Mouse (Mus musculus): ENCODE results near the gene Ermp1. TPM values are rescaled to one million over a fixed set of nuclear protein-coding genes. Genes with fewer than 3 reads are reported as not detected.

Gene Ermp1
- total RNA-seq, 2 experiments from 2014 or later: 6.8 to 8.8 TPM

DNA sequence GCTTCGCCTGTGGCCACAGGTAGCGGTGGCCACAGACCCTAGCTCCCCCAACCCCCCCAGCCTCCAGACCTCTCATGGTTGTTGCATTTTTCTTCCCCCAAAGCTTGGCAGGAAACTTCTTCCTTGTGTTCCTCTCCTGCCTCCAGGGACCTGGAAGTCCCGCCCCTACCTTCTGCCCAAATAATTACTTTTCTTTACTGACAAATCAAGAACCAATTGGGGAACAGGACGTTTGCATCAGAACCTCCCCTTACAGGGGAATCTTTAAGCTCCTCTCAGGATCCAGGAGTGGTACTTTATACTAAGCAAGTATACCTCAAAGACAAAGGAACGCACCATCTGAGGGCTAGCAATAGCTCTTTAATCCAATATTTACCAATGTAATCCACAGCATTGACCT is 16.7 kb upstream of the Ermp1 start:
- no peak for DNase-seq
- intact Hi-C loops (cut with DNase I; ENCODE audit: low total_unique reads): no loop called here

DNA sequence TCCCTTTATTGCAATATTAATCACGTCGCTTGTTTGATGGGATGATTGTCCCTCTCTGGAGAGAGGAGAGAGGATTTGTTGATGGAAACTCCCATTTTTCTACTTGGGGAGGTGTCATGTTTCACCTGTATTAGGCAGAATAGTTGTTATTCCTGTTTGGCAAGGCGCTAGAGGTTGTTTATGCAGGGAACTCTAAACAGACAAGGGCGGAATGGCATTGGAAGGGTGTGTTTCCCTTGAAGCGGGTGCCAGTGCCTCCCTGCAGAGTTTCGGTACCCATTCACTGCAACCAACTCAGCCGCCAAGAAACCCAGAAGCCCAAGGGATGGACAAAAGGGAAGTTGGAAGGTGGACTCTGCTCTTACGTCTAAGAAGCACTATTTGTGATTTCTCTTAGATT is 15.6 kb upstream of the Ermp1 start:
- DNase-seq: no peak
- intact Hi-C loops (cut with DNase I; ENCODE audit: low total_unique reads): no loop called here

DNA sequence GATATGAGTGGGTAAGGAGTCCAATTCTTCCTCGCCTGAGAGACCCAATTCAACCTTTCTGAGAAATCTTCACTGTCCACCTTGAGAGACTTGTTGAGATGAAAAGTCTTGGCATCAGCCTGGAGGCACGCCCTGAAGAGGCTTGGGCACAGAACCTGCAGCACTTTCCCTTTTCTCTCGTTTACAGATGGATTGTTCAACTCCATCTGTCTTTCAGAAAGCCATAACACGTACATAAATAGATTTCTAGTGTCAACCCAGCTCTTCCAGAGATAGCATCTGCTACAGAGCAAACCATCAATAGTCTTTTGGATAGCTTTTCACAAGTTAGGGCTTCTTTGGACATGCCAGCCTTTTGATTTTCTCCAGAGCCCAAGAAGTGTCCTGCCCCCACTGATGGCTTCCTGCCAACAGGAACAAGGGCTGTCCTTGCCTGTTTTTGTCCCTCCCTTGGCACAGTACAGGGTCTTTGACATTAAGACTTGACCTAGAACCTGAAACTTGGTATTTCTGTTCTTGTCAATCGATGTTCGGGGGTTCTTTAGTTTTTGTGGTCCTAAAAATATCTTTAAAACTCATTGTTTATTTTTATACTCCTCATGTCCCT is 13.9 kb upstream of the Ermp1 start:
- intact Hi-C loops (cut with DNase I; ENCODE audit: low total_unique reads): no loop called here
- no peak for DNase-seq

DNA sequence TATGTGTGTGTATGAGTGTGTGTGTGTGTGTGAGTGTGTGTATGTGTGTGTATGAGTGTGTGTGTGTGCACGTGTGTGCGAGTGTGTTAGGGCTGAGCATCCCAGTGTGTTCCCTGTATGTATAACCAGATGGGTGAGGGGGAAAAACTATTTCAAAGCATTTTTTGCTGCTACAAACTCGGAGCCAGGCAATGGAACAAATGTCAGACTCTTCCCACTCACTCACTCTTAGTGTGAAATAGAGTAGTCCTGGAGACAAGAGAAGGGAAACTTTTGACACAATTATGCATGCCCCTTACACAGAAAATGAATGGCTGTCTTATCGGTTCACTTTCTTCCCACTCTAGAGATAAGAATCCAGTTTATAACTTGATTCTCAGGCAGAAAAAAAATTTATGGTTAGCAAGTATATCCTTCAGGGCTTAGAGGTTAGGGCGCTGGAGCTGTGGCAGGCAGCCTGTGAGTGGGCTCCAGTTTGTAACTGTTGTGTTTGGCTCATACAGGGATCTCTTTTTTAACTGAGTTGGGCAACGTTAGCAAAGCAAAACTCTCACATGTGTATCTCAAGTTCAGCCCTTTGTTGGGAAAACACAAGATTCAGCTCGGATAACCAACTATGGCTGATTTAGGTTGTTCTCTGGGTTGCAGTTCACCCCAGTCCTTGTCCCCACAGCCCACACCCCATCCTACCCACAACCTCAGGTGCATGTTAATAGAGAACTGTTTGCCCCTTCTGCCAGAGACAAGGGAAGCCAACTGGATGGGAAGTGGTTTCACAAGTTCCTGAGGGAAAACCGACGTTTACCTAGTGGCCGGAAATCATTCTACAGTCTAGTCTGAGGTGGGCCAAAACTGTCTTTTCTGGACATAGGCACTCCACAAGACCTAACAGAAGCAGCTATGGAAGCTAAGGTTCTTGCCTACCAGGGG is 12.9 kb upstream of the Ermp1 start:
- no peak for DNase-seq
- intact Hi-C loops (cut with DNase I; ENCODE audit: low total_unique reads): no loop called here

DNA sequence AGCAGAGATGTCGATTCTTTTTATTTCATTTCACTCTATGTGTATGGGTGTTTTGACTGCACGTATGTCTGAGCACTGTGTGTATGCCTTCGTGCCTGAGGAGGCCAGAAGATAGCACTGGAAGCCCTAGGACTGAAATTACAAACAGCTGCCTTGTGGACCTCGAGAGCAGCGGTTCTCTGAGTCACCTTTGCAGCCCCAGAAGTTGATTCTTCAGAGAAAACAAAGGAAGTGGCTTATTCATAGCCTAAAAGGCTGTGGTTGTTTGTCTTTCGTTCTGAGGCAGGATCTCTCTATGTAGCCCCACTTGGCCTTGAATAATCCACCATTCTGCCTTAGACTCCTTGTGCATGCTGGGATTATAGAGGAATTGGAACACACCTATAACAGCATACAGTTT is 11.5 kb upstream of the Ermp1 start:
- DNase-seq: no peak
- intact Hi-C loops (cut with DNase I; ENCODE audit: low total_unique reads): no loop called here

DNA sequence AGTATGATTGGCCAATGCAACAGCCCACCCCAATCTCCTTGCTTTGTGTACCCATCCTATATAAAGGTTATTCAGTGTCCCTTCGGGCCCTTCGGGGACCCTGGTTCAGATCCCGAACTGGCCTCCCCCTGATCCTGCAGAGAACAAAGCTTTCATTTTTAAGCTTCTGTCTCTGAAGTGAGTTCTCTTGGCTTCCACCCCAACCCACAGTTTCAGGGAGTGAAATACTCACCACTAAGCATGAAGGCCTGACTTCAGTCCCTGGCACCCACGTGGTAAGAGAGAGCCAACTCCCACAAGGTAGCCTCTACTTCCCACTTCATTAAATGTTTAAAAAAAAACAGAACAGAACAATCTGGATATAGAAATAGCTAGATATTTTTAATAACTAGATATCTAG is 10.6 kb upstream of the Ermp1 start:
- intact Hi-C loops (cut with DNase I; ENCODE audit: low total_unique reads): no loop called here
- no peak for DNase-seq

DNA sequence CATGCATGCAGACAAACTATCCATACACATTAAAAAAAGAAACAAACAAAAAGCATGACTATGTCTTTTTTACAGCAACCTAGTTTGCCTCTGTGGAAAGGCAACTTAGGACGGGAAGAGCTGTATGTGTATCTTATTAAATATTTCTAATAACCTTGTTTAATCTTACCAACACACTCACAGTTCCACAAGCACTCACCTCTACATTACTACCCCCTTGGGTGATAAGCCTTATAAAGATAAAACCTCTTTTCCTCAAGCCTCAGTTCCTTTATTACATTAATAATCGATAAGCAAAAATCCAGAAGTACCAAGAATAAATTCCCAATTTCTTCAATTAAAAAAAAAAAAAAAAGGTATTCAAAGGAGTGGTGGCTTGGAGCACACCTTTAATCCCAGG is 9.3 kb upstream of the Ermp1 start:
- no peak for DNase-seq
- intact Hi-C loops (cut with DNase I; ENCODE audit: low total_unique reads): no loop called here

DNA sequence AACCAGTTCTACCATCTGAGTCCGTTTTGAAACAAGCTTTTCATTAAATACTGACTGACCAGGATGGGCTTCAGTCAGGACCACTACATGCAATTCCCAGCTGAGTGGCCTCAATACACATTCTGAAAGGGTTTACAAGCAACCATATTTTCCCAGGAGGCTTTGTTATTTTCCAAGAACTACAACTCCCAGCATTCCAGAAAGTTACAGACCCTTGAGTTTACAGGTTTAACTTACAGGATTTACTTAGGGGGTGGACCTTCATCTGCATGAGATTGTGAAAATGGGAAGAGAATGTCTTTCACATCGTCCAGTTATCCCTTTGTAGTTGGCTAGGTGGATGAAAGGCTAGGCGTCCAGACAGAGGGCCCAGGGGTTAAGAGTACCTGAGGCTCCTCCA is 8.8 kb upstream of the Ermp1 start:
- intact Hi-C loops (cut with DNase I; ENCODE audit: low total_unique reads): no loop called here
- DNase-seq: no peak

DNA sequence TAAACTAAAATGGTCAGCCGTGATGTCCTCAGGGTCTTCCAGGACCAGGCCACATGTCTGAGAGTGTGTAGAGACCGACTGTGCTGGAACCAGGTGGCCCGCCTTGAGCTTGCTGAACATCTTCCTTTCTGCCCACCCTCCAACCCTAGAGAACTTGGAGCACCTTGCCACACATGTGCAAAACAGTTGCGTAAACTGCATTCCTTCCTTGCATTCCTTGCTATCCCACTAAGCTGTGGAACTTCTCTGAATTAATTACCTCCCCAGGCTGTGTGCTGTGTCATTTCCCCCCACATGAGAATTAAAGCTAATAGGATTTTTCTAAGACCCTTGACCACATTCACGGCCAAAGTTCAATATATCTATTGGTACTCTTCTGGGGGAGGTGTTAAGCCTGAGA is 8.4 kb upstream of the Ermp1 start:
- DNase-seq: no peak
- intact Hi-C loops (cut with DNase I; ENCODE audit: low total_unique reads): no loop called here

DNA sequence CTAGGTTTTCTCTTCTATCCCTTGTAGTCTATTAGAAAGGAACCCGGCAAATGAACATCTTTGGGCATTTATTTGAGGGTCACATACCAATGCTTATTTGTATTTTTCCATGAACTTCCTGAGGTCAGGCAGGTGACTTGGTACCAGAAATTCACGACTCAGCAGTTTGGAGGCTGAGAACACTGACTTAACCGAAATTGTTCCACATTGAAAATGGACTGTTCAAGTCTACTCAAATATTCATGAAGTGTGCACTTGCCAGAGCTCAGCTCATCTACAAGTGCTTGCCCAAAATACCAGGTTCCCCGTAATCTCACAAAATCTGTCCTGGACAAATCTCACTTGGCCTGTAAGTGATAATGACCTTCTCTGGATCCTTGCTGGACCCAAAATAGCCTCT is 7.8 kb upstream of the Ermp1 start:
- no peak for DNase-seq
- intact Hi-C loops (cut with DNase I; ENCODE audit: low total_unique reads): no loop called here

DNA sequence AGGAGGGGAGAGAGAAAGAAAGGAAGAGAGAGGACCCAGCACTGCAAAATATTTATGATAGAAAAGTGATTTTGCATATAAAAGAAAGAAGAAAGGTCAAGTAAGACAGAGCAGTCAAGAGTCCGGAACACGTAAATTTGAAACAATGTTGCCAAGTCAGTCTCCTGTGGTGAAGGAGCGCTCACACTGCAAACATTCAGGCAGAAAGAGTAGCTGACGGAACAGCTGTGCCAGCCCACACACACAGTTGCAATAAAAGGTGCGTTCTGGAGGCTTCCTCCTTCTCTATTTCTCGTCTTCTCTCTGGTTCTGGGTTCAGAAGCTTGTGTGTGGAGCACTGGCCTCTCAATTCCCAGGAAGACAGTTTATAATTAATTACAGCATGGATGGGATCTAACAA is 6.9 kb upstream of the Ermp1 start:
- no peak for DNase-seq
- intact Hi-C loops (cut with DNase I; ENCODE audit: low total_unique reads): no loop called here

DNA sequence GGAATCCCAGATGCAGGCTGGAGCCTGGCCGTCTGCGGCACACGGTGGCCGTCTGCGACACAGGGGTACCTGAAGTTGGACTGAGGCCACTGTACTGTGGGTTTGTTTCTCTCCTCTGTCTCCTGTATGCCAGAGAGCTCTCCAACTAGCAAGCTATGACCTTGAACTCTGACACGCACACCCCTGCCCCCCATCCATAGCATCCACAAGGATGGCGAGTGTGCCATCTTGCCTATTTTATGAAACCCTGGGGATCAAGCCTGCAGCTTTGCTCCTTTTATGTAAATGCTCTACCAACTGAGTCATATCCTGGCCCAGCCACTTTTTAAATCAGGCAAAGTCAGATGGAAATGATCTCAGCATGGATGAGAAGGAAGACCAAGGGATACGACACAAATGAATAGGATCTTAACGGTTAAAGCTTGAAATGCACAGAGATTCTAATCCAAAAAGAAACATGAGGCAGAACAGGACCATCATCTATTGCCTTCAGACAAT is 5.6 kb upstream of the Ermp1 start:
- intact Hi-C loops (cut with DNase I; ENCODE audit: low total_unique reads): no loop called here
- DNase-seq: no peak

DNA sequence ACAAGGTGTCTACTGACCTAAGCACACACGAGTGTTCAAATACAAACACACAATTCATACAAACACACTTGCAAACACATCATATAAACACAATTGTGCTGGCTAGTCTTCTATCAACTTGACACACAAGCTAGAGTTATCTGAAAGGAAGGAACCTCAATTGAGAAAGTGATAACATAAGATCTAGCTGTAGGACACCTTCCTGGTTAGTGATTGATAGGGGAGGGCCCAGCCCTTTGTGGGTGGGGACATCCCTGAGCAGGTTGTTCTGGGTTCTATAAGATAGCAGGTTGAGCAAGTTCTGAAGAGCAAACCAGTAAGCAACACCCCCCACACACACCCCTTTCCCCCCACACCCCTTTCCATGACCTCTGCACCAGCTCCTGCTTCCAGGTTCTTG is 1.5 kb upstream of the Ermp1 start:
- intact Hi-C loops (cut with DNase I; ENCODE audit: low total_unique reads): no loop called here
- no peak for DNase-seq

DNA sequence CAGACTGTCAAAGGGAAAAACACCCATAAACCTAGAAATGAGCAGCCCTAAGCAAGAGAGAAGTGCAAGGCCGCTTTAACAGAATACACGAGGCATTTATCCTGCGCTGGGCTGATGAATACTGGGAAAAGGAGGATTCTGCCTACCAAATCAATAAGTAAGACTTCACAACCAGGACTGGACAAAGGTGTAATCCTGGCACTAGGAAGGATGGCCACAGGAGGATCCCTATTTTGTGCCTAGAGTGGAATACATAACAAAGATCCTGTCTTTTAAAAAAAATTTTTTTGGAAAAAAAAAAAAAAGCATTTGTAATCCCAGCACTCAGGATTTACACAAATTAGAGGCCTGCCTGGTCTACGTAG is 317 bp upstream of the Ermp1 start:
- intact Hi-C loops (cut with DNase I; ENCODE audit: low total_unique reads): no loop called here
- no peak for DNase-seq

DNA sequence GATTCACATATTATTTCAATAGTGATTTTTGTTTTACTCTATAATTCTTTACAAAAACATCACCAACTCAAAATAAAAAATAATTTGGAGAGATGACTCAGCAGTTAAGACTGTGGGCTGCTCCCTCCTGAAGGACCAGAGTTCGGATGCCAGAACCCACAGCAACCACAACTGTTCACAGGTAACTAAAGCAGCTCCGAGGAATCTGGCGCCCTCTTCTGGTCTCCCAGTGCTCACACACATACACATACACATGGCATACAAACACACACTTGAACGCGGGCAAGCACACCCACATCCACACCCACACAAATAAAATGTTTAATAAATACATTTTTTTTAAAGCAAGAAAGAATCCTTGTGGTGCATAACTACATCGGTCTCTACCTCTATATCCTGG is 3.5 kb downstream of the Ermp1 start:
- no peak for DNase-seq
- intact Hi-C loops (cut with DNase I; ENCODE audit: low total_unique reads): no loop called here

DNA sequence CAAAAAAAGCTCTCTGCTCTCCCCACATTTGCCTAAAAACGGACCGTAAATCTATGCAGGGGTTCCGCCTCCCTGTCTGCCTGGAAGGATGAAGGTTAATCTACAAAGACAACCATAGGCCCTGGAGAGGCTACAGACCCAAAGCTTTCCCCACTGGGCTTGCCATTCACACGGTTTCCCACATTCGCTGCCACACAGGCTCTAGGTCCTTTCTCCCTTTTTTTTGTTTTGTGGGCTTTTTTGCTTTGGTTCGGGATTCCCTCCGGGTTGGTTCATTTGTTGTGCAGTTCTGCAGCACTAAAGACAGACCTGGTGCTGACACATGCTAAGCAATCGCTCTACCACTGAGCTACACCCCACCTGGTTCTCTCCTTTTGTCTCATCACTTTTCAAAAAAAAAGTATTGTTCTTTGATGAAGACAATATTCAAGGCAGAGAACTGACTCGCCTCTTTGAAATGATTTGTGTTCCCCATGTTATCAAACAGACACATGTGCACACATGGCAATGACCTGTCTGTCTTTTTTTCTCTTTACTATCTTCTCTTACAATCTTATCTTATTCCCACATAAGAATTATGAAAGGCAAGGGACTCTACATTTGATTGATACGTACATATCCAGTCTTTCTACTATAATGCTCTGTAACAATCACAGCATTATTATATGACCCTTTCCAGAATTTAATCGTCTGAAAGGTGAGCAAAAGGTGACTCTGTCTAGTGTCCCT is 4.9 kb downstream of the Ermp1 start:
- intact Hi-C loops (cut with DNase I; ENCODE audit: low total_unique reads): no loop called here

DNA sequence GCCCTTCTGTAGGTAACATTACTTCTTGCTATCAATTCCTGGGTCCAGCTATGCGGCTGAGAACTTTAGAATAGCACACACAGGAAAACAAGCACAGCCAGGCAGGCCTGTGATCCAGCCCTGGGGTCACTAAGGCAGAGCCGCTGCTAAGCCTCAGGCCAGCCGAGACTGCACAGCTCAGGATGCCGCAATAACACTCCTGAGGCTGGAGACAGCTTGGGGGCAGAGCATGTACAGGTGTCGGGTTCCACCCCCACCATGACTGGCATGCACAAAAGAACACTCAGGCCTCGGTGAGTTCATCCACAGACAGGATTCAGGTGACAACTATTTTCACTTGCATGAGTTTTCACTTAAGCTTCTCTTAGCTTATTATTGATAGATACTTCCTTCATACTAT is 6.0 kb downstream of the Ermp1 start:
- intact Hi-C loops (cut with DNase I; ENCODE audit: low total_unique reads): no loop called here
- DNase-seq: no peak

More for the DNA sequence above, 4.9 kb downstream of the Ermp1 start:
- no peak for DNase-seq

DNA sequence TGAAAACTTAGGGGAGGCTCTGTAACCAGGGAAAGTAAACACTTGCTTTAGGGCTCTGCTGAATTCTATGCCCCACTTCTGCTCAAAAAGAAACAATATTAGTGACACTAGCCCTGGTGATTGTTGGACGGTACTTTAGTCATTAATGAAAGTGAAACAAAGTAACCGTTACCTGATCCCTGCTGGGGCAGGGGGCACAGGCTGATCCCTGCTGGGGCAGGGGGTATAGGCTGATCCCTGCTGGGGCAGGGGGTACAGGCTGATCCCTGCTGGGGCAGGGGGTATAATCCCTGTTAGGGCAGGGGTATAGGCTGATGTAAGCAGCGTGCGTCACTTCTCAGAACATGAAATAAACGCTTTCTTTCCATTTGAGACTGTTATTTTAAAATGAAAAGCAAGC is 6.7 kb downstream of the Ermp1 start:
- intact Hi-C loops (cut with DNase I; ENCODE audit: low total_unique reads): no loop called here

DNA sequence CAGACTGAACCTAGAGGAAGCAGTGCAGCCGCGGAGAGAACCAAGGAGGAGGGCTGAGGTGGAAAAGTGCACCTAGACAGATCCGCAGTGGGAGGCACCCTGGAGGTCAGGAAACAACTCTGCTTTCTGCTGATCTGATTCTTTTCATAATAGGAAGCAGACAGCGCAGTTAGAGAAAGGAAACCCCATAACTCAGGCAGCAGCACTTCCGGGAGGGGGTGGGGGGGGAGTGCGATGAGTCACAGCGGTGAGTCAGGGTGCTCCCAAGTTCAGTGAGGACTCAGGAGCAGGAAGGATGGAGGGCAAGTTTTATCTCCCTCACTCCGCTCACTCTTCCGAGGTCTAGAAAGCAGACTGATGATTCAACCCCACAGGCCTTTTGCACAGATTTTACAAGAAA is 7.2 kb downstream of the Ermp1 start:
- intact Hi-C loops (cut with DNase I; ENCODE audit: low total_unique reads): no loop called here

More for the DNA sequence above, 6.7 kb downstream of the Ermp1 start:
- no peak for DNase-seq

DNA sequence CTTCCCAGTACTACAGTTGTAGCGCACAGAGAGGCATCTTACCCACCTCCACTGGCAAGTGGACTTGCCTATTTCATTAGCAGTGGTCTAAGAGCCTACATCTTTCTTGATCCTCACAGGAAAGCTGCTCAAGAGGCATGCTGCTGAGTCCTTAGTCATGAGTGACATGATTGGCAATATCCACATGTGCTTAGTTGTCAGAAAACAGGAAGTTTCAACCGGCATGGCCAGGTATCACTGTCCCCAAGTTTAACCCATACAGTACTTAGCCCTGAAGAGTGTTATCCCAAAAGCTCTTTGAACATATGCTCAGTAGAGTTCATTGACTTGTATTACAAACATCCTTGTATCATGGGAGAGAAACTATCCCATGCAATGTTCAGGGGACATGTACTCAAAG is 36.1 kb downstream of the Ermp1 start:
- intact Hi-C loops (cut with DNase I; ENCODE audit: low total_unique reads): no loop called here
- no peak for DNase-seq

More for the DNA sequence above, 7.2 kb downstream of the Ermp1 start:
- DNase-seq: no peak

DNA sequence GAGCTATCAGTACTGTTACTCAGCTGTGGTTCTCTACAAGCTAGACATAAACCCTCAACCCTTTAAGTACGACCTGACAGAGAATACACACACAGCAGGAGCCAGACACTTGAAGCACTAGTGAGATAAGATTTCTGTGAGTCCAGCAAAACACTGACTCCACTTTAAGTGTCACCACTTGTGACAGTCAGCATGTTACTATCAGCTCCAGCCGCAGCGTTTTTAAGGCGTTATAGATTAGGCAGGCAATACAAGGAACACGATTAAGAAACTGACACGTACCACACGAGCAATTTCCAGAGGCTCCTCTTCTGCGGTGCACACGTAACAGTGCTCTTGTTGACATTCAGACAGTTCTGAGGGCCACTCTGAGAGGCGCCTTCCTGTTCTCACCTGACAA is 37.3 kb downstream of the Ermp1 start:
- intact Hi-C loops (cut with DNase I; ENCODE audit: low total_unique reads): no loop called here
- no peak for DNase-seq

All from gastrocnemius, postnatal 14 days (tissue).